Mouse (Mus musculus) gastrocnemius, postnatal 25 days (tissue): ENCODE data around the gene Nfkb2. TPM values are rescaled to one million over a fixed set of nuclear protein-coding genes. Genes with fewer than 3 reads are reported as not detected.

ENCODE experiments used
- DNase-seq: peaks from one replicate; pipeline ENCODE4 v3.0.0; 2022
- total RNA-seq, 2 experiments: library from RNA; stranded (reverse); gene quantifications; 1 replicate in 1 of 2; 2 replicates in 1 of 2; pipeline ENCODE4 v1.2.3; 2021

Nfkb2 gene
- total RNA-seq, 2 experiments from 2014 or later, result 7.2 to 8.5 TPM

GRCm38 (mm10) chr19:46308706-46309435, 4.8 kb downstream of the Nfkb2 start:
- peak; percentile 71 for DNase-seq

DNA sequence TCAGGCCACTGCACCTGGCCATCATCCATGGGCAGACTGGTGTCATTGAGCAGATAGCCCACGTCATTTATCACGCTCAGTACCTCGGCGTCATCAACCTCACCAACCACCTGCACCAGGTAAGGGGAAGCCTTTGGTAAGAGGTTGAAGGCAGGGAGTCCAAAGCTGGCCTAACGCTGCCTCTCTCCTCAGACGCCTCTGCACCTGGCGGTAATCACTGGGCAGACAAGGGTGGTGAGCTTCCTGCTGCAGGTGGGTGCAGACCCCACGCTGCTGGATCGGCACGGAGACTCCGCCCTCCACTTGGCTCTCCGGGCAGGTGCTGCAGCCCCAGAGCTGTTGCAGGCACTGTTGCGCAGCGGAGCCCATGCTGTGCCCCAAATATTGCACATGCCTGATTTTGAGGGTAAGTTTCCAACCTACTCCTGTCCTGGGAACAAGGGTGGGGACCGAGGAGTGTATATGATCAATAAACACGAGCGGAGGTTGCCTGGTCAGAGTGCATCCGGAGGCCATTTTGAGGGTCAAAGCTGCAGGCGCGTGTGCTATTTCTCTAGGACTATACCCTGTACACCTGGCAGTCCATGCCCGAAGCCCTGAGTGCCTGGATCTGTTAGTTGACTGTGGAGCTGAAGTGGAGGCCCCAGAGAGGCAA, 5.7 kb downstream of the Nfkb2 start:
- DNase-seq, result peak; percentile 4

DNA sequence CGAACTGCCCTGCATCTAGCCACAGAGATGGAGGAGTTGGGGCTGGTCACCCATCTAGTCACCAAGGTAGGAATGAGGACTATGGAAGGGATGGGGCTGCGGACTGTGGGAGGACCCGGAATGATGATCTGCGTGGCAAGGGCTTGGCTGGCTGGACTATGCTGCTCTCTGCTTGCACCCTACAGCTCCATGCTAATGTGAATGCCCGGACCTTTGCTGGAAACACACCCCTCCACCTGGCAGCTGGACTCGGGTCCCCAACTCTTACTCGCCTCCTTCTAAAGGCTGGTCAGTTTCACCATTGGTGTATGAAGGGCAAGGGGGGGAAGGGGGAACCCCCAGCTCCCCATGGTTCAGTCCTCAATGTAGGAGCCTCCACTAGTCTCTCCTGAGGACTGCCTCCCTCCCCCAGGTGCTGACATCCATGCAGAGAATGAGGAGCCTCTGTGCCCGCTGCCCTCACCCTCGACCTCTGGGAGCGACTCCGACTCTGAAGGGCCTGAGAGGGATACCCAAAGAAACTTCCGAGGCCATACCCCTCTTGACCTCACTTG, 6.3 kb downstream of the Nfkb2 start:
- DNase-seq, result peak; percentile 4

DNA sequence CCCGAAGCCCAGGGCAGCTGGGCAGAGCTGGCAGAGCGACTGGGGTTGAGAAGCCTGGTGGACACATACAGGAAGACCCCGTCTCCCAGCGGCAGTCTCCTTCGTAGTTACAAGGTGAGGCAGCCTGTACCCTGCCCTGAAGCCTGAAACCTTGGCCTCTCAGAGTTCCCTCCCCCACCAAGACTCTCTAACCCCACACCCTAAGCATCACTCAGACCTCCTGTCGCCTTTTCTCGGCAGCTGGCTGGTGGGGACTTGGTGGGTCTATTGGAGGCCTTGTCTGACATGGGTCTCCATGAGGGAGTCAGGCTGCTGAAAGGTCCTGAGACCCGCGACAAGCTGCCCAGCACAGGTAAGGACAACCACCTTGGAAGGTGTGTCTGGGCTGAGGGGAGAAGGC, 7.2 kb downstream of the Nfkb2 start:
- peak; percentile 4 for DNase-seq

- DNase-seq, result peak; percentile 5
Measured at GRCm38 (mm10) chr19:46312566-46312965, 8.4 kb downstream of the Nfkb2 start.

- DNase-seq, result peak; percentile 2
Measured at GRCm38 (mm10) chr19:46313116-46313515, 9.0 kb downstream of the Nfkb2 start.

GRCm38 (mm10) chr19:46313591-46313990, 9.5 kb downstream of the Nfkb2 start:
- peak; percentile 3 for DNase-seq

- DNase-seq, result peak; percentile 7
Measured at GRCm38 (mm10) chr19:46314151-46314601, 10.1 kb downstream of the Nfkb2 start.

DNA sequence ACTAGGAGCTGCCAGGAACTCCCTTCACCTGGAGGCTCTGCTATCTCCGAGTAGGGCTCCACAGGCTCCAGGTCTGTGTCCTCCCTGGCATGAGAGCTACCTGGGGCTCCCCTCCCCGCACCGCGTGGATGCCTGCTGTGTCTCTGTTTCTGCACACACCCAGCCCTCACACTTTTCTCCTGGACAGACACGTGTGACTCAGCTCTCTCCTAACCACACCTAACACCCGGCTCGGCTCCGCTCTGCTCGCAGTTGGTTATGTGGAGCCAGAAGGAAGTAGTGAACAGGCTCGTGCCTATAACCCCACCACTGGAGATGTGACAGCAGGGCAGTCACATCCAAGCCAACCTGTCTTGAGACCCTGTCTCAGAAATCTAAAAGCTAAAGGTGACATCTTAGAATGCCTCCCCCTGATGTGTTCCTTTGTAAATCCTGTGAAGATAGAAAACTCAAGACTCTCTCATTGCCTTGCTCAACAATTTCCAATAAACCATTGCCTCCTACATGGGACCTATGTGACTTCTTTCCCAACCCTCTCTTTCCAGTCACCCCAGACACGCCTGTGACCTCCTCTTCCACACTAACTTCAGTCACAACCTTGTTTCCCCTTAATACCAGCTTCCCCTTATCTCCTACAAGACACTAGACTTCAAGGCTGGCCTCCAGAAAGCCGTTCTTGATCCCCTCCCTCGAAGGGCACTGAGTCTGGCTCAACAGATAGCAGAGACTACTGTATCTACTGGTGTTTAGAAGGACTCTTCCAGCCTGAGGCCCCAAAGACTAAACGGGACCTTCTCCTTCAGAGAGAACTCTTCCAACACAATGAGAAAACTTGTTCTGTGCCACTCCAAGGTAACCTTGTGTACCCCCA, 11.0 kb downstream of the Nfkb2 start:
- no peak for DNase-seq

DNA sequence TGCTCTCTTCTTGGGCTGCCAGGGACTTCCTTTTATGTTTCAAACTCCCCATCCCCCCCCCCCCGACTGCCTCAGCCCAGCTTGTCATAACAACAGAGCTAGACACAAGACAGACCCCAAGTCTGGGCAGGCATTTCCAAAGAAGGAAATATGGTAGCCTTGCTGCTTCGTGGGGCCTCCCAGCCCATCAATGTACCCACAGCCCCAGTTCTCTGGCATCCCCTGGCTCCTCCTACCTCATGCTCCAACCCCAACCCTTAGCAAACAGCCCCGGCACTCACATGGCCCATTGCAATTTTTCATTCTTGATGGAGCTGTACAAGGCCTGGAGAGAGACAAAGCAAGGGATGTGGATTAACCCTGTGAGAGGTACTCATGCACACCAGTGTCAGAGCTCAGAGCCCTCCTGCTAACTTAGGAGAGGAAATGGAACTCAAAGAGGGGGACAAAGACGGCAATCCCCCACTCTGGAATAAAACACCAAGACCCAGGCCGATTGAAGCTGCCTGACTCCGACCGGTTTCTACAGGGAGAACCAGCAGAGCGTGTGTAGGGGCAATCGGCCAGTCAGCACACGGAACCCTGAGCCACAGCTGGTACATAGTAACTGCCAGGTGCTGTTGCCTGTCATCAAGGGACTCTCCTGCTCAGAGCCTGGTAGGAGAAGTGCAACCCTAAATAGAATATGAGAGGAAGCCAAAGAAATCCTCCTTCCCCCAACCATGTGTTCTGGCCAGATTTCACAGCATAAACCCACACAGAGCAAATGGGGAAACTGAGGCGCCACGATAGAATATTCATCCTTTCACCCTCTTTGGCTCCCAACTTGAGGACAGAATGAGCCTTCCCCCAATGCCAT, 11.9 kb downstream of the Nfkb2 start:
- peak; percentile 3 for DNase-seq

- DNase-seq, result peak; percentile 4
Measured at GRCm38 (mm10) chr19:46316846-46317545, 12.9 kb downstream of the Nfkb2 start.

GRCm38 (mm10) chr19:46317546-46317885, 13.4 kb downstream of the Nfkb2 start:
- peak; percentile 2 for DNase-seq

- DNase-seq, result peak; percentile 24
Measured at GRCm38 (mm10) chr19:46318031-46318471, 13.9 kb downstream of the Nfkb2 start.

- DNase-seq, result peak; percentile 3
Measured at GRCm38 (mm10) chr19:46318586-46319378, 14.7 kb downstream of the Nfkb2 start.

- DNase-seq, result no peak
Measured at GRCm38 (mm10) chr19:46320076-46320785, 16.1 kb downstream of the Nfkb2 start.

DNA sequence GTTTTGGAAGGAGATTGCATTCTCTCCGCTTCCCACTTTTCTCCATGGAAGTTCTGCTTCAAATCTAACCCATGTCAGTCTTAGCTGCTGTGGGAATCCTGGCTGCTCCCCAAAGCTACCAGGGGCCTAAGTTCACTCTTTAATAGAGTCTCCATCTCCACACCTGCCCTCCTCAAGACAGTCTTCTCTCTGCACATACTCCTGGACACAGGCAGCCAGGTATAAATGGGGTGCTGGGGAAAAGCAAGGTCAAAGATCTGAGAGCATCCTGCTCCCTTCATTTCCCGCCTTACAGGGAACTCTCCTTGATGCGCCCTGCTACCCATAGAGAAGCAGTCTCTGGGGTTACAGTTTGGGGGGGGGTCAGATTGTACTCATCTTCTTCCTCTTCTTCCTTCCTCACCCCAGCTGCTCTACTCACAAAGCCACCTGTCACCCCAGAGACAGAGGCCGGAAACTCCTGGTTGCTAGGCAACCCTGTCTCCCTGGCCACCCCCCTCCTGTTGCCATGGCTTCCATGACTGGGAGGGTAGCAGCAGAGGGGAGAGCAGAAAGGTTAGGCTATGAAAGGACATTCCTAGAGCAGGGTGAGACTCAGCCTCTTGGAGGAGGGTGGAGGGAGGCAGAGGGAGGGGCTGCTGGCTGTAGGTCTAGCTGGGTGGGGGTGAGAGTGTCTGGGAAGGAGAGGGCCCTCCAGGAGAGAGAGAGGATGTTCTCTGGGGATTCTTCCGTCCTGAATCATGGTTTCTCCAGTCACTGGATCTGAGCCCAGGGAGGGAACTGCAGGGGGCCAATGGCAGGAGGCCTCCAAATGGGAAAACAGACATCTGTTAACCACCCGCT, 17.2 kb downstream of the Nfkb2 start:
- DNase-seq, result no peak

DNA sequence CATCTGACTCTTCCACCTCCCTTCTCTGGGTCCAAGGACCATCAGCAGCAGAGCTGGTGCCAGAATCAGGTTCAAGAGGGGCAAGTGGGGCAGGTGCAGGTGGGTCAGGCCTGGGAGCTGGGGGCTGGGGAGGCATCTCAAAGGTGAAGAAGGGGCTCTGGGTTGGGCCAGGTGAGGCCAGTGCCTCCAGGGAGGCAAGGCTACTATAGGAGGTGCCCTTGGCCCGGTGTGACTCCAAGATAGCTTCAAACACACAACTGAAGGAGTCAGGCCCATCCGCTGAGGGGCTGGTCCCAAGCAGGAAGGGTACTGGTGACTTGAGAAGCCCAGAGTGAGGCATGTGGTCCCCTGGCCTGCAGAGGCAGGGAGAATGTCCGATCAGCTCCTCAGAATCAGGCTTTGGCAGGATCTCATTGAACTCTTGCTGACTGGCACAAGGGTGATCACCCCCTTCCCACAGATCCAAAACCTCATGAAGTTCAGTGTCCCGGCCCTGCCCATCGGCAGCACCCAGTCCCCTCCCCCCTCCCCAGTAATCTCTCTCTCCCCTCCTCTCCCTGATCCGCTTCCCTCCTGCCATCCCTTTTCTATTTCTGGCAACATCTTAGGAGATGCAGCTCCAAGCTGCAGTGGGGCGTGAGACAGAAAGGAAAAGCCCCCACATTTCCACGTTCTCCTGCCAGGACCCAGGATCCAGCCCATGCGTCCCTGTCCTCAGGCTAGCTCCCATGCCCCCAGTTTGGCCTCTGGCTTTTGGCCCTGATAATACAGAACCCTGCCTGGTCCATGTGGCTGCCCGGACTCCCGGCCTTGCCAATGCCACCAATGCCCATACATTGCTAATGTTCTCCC, 18.2 kb downstream of the Nfkb2 start:
- no peak for DNase-seq
